Mouse (Mus musculus): ENCODE data around the gene Phactr2. TPM values are rescaled to one million over a fixed set of nuclear protein-coding genes. Genes with fewer than 3 reads are reported as not detected.
A peak's percentile ranks its signal among the peaks of the same experiment; 100 is the strongest.

The Phactr2 gene
- polyA plus RNA-seq, 1 experiment = 33.5 TPM

DNA sequence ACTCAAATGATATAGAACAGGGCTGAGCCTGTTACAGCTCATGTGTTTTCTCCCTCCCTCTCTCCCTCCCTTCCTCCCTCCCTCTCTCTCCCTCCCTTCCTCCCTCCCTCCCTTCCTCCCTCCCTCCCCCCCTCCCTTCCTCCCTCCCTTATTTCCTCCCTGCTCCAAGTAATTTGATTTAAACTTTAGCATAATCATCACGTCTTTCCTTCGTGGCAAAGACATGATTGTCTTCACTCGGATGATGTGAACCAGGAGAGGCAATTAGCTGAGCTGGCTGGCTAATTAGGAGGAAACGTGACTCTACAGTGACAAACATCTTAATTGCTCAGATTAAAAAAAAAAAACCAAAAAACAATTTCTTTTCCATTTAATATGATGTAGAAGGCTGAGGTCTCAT lies 55.0 kb downstream of the Phactr2 start:
- 56% methylated on average over 4 of the region's 4 CpGs for WGBS
- no peaks in the 10 kb centered on the region for H3K4me1 ChIP-seq (ENCODE audit: control insufficient read depth, insufficient read depth, low read length)
- no peak for DNase-seq

DNA sequence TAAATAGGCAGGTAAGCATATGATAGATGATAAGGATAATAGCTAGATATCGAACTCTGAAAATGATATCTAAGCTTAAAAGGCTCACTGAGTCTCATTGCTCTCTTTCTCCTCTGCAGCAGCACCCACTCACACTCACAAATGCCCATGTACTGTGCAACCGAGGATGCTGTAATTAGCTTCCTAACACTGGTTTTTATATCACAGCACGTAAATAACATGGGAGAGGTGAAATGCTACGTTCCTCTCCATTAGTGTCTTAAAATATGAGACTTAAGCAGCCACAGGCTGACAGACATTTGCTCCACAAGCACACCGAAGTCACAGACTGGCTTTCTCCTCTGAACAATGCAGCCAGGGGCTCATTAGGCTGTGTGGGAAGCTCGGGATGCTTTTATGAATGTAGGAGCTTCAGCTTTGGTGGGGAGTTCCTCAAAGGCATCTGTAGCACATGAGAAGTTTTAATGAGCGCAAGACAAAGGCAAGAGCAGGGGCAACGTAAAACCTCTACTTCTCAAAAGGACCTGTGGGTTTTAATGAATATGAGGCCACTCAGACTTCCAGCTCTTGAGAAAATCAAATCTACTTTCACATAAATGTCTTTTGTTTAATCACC lies 58.6 kb downstream of the Phactr2 start:
- 81% methylated on average over 8 of the region's 8 CpGs for WGBS
- DNase-seq = no peak
- TF ChIP-seq POLR2A (IDR thresholded peaks at IDR 0.05; ENCODE audit: borderline replicate concordance, extremely low read depth, low read depth, low read length) (no peak), CTCF (IDR thresholded peaks at IDR 0.05; ENCODE audit: insufficient read depth, low read length) (no peak)
- Histone ChIP-seq H3K4me3 (replicated peaks; ENCODE audit: extremely low read depth, low read depth, low read length) (no peak overlapping the region), H3K4me1 (ENCODE audit: control insufficient read depth, insufficient read depth, low read length) (no peaks in the 10 kb centered on the region)

More for the DNA sequence above, 55.0 kb downstream of the Phactr2 start:
- TF ChIP-seq POLR2A (IDR thresholded peaks at IDR 0.05; ENCODE audit: borderline replicate concordance, extremely low read depth, low read depth, low read length) = no peak
- H3K4me3 ChIP-seq (replicated peaks; ENCODE audit: extremely low read depth, low read depth, low read length) = no peak overlapping the region

DNA sequence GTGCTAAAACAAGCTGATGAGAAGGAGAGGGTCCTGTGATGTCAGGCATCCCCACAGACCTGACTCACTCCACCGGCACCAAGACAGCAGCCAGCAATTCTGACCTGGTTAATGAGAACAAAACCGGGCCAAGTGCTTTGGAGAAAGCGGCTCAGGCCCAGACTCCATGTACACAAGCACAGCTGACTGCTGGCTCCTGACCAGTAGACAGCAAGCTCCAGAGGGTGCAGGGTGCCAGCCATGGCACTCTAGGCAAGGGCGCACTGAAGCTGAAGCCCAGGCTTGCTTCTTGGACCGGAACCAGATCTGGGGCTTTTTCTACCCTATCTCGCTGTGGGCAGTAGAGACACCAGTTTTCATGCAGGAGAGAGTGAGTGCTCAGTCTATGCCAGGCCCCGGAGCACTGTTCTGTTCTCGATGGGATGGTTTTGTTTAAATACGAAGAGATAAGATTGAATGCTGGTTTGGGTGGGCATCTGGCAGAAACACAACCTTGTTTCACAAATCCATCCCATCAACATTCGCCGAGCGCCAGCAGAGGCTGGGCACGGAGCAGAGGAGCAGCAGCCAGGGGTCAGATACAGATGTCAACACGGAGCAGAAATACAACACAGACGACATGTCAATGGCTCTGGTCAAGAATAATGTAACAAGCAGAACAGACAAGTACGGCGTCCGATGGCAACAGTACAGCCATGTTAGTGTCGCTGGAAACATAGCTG lies 61.8 kb downstream of the Phactr2 start:
- TF ChIP-seq POLR2A (IDR thresholded peaks at IDR 0.05; ENCODE audit: borderline replicate concordance, extremely low read depth, low read depth, low read length) (no peak), CTCF (IDR thresholded peaks at IDR 0.05; ENCODE audit: insufficient read depth, low read length) (no peak)
- no peak for DNase-seq

DNA sequence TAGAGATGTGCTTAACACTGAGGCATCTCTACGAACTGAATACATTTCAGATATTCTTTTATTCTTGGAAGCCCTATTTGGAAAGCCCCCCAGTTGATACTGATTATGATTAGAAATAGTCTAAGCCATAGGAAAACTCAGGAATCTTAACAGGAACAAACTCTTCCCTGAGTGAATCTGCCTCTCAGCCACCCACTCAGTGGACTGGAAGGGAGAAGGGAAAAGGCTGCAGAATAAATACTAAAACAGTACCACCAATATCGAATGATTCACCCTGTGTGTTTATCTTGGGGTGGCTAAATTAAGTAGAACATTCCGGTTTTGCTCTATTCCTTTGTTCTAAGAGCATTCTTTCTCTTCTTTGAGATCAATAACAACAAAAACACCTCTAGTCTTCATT lies 63.2 kb downstream of the Phactr2 start:
- 82% methylated on average over 3 of the region's 3 CpGs for WGBS
- TF ChIP-seq CTCF (IDR thresholded peaks at IDR 0.05; ENCODE audit: insufficient read depth, low read length) = no peak
- TF ChIP-seq POLR2A (IDR thresholded peaks at IDR 0.05; ENCODE audit: borderline replicate concordance, extremely low read depth, low read depth, low read length) = no peak
- no peak for DNase-seq
- H3K4me3 ChIP-seq (replicated peaks; ENCODE audit: extremely low read depth, low read depth, low read length) = no peak overlapping the region
- H3K4me1 ChIP-seq (ENCODE audit: control insufficient read depth, insufficient read depth, low read length) = no peaks in the 10 kb centered on the region

More for the DNA sequence above, 61.8 kb downstream of the Phactr2 start:
- Histone ChIP-seq H3K4me3 (replicated peaks; ENCODE audit: extremely low read depth, low read depth, low read length) (no peak overlapping the region), H3K4me1 (ENCODE audit: control insufficient read depth, insufficient read depth, low read length) (no peaks in the 10 kb centered on the region)
- 73% methylated on average over 19 of the region's 19 CpGs for WGBS

DNA sequence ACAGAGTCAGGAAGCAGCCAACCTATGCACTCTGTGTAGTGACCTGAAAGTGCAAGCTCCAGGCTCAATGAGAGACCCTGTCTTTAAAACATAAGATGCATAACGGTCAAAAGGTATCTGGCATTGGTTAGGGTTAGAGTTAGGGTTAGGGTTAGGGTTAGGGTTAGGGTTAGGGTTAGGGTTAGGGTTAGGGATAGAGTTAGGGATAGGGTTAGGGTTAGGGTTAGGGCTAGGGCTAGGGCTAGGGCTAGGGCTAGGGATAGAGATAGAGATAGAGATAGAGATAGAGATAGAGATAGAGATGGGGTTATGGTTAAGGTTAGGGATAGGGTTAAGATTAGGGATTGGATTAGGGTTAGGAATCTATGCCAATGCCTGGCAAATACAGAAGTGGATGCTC lies 72.2 kb downstream of the Phactr2 start:
- TF ChIP-seq CTCF (IDR thresholded peaks at IDR 0.05; ENCODE audit: insufficient read depth, low read length) (no peak), POLR2A (IDR thresholded peaks at IDR 0.05; ENCODE audit: borderline replicate concordance, extremely low read depth, low read depth, low read length) (no peak)
- Histone ChIP-seq H3K4me1 (ENCODE audit: control insufficient read depth, insufficient read depth, low read length) (no peaks in the 10 kb centered on the region), H3K4me3 (replicated peaks; ENCODE audit: extremely low read depth, low read depth, low read length) (no peak overlapping the region)
- no peak for DNase-seq
- WGBS = 89% methylated on average over 1 of the region's 1 CpGs

DNA sequence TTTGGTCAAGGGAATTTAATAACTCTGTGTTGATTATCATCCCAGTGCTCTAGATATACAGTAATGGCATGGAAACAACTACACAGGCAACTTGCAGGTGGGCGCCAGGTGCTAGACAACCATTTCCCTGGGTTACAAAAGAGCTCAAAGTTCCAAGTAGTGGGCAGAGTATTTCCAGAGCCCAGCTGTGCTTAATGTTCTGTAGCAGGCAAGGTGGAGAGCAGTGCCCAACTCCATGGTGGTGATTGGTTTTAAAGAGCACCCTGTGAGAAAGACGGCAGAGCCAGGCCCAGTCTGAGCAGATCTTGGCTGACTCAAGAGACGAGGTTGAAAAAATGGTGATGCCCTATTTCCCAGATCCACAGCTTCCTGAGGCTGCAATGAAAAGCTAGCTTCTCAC lies 78.5 kb downstream of the Phactr2 start:
- TF ChIP-seq POLR2A (IDR thresholded peaks at IDR 0.05; ENCODE audit: borderline replicate concordance, extremely low read depth, low read depth, low read length) (no peak), CTCF (IDR thresholded peaks at IDR 0.05; ENCODE audit: insufficient read depth, low read length) (no peak)
- no peak overlapping the region for H3K4me3 ChIP-seq (replicated peaks; ENCODE audit: extremely low read depth, low read depth, low read length)
- no peaks in the 10 kb centered on the region for H3K4me1 ChIP-seq (ENCODE audit: control insufficient read depth, insufficient read depth, low read length)
- no peak for DNase-seq
- 90% methylated on average over 3 of the region's 3 CpGs for WGBS

DNA sequence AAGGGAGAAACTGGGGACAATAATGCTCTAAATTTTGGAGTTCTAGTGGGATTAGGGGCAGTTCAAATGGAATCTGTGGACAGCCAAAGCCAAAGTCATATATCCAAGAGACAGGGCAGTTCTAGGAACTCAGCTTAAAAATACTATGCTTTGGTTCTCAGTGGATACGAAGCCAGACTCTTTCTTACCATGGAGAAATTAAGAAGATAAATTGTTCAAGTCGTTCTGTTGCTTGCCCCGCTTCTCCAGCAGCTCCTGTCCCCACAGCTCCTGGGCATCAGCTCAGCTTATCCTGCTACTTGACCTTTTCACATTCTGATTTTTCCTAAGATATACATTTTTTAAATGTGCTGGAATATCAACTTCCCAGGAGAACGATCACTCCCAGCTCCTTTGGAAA lies 80.2 kb downstream of the Phactr2 start:
- DNase-seq = no peak
- 72% methylated on average over 4 of the region's 4 CpGs for WGBS
- TF ChIP-seq POLR2A (IDR thresholded peaks at IDR 0.05; ENCODE audit: borderline replicate concordance, extremely low read depth, low read depth, low read length) = no peak
- TF ChIP-seq CTCF (IDR thresholded peaks at IDR 0.05; ENCODE audit: insufficient read depth, low read length) = no peak
- H3K4me1 ChIP-seq (ENCODE audit: control insufficient read depth, insufficient read depth, low read length) = no peaks in the 10 kb centered on the region
- H3K4me3 ChIP-seq (replicated peaks; ENCODE audit: extremely low read depth, low read depth, low read length) = no peak overlapping the region

DNA sequence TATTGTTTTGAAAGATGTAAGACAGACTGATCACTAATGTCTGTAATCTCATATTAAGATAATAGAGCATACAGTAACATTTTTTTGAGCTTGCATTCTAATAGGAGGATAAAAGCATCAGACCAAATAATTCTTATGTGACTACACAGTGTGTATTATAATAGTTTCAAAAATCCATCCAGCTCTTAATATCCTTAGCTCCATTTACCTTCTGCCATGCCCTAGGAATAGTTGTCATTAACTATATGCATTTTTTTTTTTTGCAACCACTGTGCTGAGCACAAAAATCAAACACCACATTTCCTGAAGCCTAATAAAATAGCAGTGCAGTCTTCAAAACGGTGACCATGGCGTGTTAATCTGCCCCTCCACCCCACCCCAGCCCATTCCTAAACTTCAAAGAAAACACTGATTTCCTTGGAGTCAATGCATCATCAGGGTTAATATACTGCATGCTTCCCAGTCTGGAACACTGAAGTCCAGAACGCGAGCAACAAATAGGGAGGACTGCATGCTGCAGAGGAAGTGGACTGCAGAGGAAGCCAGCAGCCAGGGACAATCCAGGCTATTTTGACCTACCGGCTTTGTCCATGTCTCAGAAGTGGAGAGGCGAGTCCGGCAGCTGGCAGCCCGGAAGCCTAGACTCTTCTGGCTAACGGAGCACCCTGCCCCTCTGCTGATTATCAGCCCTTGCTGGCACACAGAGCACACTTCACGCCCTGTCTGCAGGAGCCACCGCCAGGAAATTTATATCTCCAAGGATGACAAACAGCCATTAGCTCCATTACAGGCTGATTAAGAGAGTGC lies 85.9 kb downstream of the Phactr2 start:
- Histone ChIP-seq H3K4me3 (replicated peaks; ENCODE audit: extremely low read depth, low read depth, low read length) (peak overlapping the region; percentile 10), H3K4me1 (ENCODE audit: control insufficient read depth, insufficient read depth, low read length) (no peaks in the 10 kb centered on the region)
- 8% methylated on average over 11 of the region's 11 CpGs for WGBS
- TF ChIP-seq POLR2A (IDR thresholded peaks at IDR 0.05; ENCODE audit: borderline replicate concordance, extremely low read depth, low read depth, low read length) = no peak
- TF ChIP-seq CTCF (IDR thresholded peaks at IDR 0.05; ENCODE audit: insufficient read depth, low read length) = no peak
- DNase-seq = peak; percentile 9

DNA sequence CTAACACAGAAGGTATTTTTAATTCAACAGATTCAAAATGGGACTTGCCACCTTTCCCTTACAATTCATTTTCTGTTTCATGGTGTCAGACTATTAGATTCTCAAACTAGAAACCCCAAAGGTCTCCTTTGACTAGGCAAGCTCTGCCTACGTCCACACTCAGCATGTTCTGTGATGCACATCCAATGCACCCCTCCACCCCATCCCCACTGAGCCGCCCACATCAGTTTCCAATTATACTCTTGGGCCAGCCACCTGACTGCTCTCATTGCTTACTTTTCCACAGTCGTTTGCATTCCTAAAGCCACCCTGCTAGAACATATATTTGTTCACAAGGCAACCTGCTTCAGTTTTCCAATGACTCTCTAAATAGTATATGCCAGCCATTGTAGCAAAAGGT lies 89.3 kb downstream of the Phactr2 start:
- no peak for TF ChIP-seq POLR2A (IDR thresholded peaks at IDR 0.05; ENCODE audit: borderline replicate concordance, extremely low read depth, low read depth, low read length)
- TF ChIP-seq CTCF (IDR thresholded peaks at IDR 0.05; ENCODE audit: insufficient read depth, low read length) = no peak
- no peak overlapping the region for H3K4me3 ChIP-seq (replicated peaks; ENCODE audit: extremely low read depth, low read depth, low read length)
- WGBS = 62% methylated on average over 3 of the region's 3 CpGs
- no peaks in the 10 kb centered on the region for H3K4me1 ChIP-seq (ENCODE audit: control insufficient read depth, insufficient read depth, low read length)
- DNase-seq = no peak
